Mouse (Mus musculus) cerebellum, adult 2 months (tissue): ENCODE measurements around the gene Ulk1.

ENCODE experiments used
- CTCF ChIP-seq: fragments of 200-500 bp; IDR thresholded peaks from 2 replicates; pipeline ENCODE4 v1.5.1; 2011; ENCODE audit warnings: low read depth, mild to moderate bottlenecking, control low read depth, low read length, moderate library complexity, borderline replicate concordance; ENCODE audit not compliant: insufficient read depth
- POLR2A ChIP-seq: fragments of 200-500 bp; IDR thresholded peaks from 2 replicates; pipeline ENCODE4 v1.6.1; 2011; ENCODE audit warnings: low read length, control low read depth, borderline replicate concordance; ENCODE audit not compliant: insufficient read depth

DNA sequence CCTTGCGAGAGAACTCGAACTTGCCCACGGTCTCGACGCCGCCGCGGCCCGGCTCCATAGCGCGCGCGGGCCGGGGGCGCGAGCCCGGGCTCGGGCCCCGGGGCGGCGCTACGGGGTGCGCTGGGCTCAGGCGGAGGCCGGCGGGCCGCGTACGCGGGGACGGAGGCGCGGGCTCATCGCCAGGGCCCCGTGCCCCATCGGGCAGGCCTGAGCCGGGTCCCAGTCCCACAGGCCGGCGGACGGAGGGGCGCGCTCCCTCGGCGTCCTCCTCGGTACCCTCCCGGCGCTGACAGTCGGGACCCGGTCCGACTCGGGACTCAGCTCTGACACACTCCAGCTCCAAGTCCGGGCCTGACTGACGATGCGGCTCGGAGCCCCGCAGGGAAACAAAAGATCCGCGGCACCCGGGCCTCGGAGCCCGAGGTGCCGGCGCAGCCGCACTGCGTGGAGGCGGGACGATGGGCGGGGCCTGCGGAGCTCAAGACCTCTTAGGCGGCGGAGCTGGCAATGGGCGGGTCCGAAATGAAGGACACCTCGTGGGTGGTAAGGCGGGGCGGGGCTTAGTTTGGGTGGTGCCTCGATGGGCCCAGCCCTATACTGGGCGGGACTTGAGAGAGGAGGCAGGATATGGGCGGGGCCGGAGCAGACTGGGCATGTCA, at the start of gene Ulk1:
- TF ChIP-seq CTCF, result no peak
- peak; percentile 89 for TF ChIP-seq POLR2A
